Mouse (Mus musculus): ENCODE results near the gene Fgr. TPM values are rescaled to one million over a fixed set of nuclear protein-coding genes. Genes with fewer than 3 reads are reported as not detected.

The Fgr gene
- polyA plus RNA-seq (2015; fragmentation: Nextera tagmentation; extraction: Ambion mirVana), result 11.6 and 16.2 TPM in 2 replicates

GRCm38 (mm10) chr4:132973814-132974398, at the start of gene Fgr:
Gene Fgr (plus strand): TSS chr4:132974095.

GRCm38 (mm10) chr4:133011028-133011820, 37.3 kb downstream of the Fgr start, which contains the start of gene Ahdc1:
Gene Ahdc1 (plus strand): TSS chr4:133011260.

Other genes starting within 250 kb of the Fgr start
- 2.6 and 3.9 TPM in 2 replicates for gene Xkr8, start 241.5 kb upstream of the Fgr start, polyA plus RNA-seq (2015; fragmentation: Nextera tagmentation; extraction: Ambion mirVana)
- 0.75 and 1.0 TPM in 2 replicates for gene Smpdl3b, start 216.8 kb upstream of the Fgr start, polyA plus RNA-seq (2015; fragmentation: Nextera tagmentation; extraction: Ambion mirVana)
- 110 and 126 TPM in 2 replicates for gene Rpa2, start 205.8 kb upstream of the Fgr start, polyA plus RNA-seq (2015; fragmentation: Nextera tagmentation; extraction: Ambion mirVana)
- 4.8 and 5.8 TPM in 2 replicates for gene Themis2, start 177.7 kb upstream of the Fgr start, polyA plus RNA-seq (2015; fragmentation: Nextera tagmentation; extraction: Ambion mirVana)
- 27.0 and 28.4 TPM in 2 replicates for gene Ppp1r8, start 130.9 kb upstream of the Fgr start, polyA plus RNA-seq (2015; fragmentation: Nextera tagmentation; extraction: Ambion mirVana)
- gene Stx12, start 89.6 kb upstream of the Fgr start, polyA plus RNA-seq (2015; fragmentation: Nextera tagmentation; extraction: Ambion mirVana), result 20.2 and 22.4 TPM in 2 replicates
- gene Fam76a, start 51.5 kb upstream of the Fgr start, polyA plus RNA-seq (2015; fragmentation: Nextera tagmentation; extraction: Ambion mirVana), result 44.8 and 49.4 TPM in 2 replicates
- 2.4 and 3.7 TPM in 2 replicates for gene Ahdc1, start 37.2 kb downstream of the Fgr start, polyA plus RNA-seq (2015; fragmentation: Nextera tagmentation; extraction: Ambion mirVana)
- gene Wasf2, start 156.4 kb downstream of the Fgr start, polyA plus RNA-seq (2015; fragmentation: Nextera tagmentation; extraction: Ambion mirVana), result 83.1 and 88.3 TPM in 2 replicates
- gene Cd164l2, start 238.0 kb downstream of the Fgr start, polyA plus RNA-seq (2015; fragmentation: Nextera tagmentation; extraction: Ambion mirVana), result 0.18 and 0.45 TPM in 2 replicates
- gene Gpr3, start 238.4 kb downstream of the Fgr start, polyA plus RNA-seq (2015; fragmentation: Nextera tagmentation; extraction: Ambion mirVana), result 0.11 TPM in 1 of 2 replicates, not detected in the other

All from spleen, postnatal 0 days (tissue).